Mouse (Mus musculus) liver, embryonic 13.5 days (tissue): Measurements from ENCODE around the gene Prrt1. TPM values are rescaled to one million over a fixed set of nuclear protein-coding genes. Genes with fewer than 3 reads are reported as not detected.

ENCODE experiments used
- ATAC-seq: fragments of 200-750 bp; cut with Nextera tagmentation; 2 replicates; pipeline ENCODE4 v1.8.0; 2017; ENCODE audit warnings: low read depth, mild to moderate bottlenecking, moderate number of reproducible peaks, moderate library complexity
- DNase-seq: peaks from one replicate; pipeline ENCODE4 v3.0.0; 2022
- H3K27ac ChIP-seq: fragments of 300-500 bp; sonication (generic); 2 replicates; pipeline ENCODE4 v1.5.1; 2015; ENCODE audit warnings: moderate library complexity, mild to moderate bottlenecking, inconsistent platforms
- H3K27me3 ChIP-seq: fragments of 300-500 bp; sonication (generic); 2 replicates; pipeline ENCODE4 v1.6.1; 2015; ENCODE audit warnings: mild to moderate bottlenecking, inconsistent platforms
- H3K36me3 ChIP-seq: fragments of 300-500 bp; sonication (generic); 2 replicates; pipeline ENCODE4 v1.6.1; 2015; ENCODE audit warnings: mild to moderate bottlenecking, inconsistent platforms
- H3K4me1 ChIP-seq: fragments of 300-500 bp; sonication (generic); replicated peaks from 2 replicates; pipeline ENCODE4 v1.6.1; 2015; ENCODE audit warnings: inconsistent platforms
- H3K4me2 ChIP-seq: fragments of 300-500 bp; sonication (generic); 2 replicates; pipeline ENCODE4 v1.6.1; 2015; ENCODE audit warnings: inconsistent platforms, mild to moderate bottlenecking, moderate library complexity
- H3K4me3 ChIP-seq: fragments of 300-500 bp; sonication (generic); replicated peaks from 2 replicates; pipeline ENCODE4 v1.5.1; 2015; ENCODE audit warnings: mild to moderate bottlenecking, inconsistent platforms
- H3K9ac ChIP-seq: fragments of 300-500 bp; sonication (generic); 2 replicates; pipeline ENCODE4 v1.6.1; 2015; ENCODE audit warnings: mild to moderate bottlenecking, inconsistent platforms
- H3K9me3 ChIP-seq: fragments of 300-500 bp; sonication (generic); replicated peaks from 2 replicates; pipeline ENCODE4 v1.6.1; 2016; ENCODE audit warnings: inconsistent platforms
- WGBS: fragments of 180-500 bp; shearing (Covaris S2); methylation state at CpG from one replicate; pipeline ENCODE4 v1.1.7; 2015; ENCODE audit not compliant: insufficient replicate concordance; 5-methylcytosine and 5-hydroxymethylcytosine counted together
- polyA plus RNA-seq: library from polyadenylated mRNA; unstranded; fragments of >200 nt; fragmentation: Nextera tagmentation; extraction: Ambion mirVana; gene quantifications from 2 replicates; pipeline ENCODE4 v1.2.1, GENCODE M21; 2015

Prrt1 gene
- polyA plus RNA-seq, 1 experiment from 2014 or later, result 0.05 TPM

DNA sequence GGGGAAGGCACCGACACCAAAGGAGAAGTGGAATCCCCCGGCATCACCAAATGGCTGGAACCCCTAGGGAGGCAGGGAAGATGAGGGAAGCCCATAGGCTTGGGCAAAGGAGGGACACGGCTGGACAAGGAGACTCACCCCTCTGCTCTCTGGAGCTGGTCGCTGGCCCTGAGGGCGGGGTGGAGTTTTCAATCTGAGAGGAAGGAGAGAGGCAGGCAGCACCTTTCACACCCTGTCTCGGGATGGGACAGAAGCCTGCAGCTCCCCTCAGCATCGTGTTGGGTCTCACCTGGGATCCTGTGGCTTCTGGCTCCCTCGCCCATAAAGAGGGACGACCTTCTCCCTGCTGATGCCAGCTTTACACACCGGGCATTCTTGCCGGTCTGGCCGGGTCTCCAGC, 27.5 kb upstream of the Prrt1 start:
- Histone ChIP-seq H3K27ac (no peak overlapping the region), H3K36me3 (peaks cover 24% of the 10 kb centered on the region), H3K9ac (0 out of 2 replicates have a peak overlapping the region, but pooled peaks have one; percentile 86), H3K27me3 (no peaks in the 10 kb centered on the region), H3K4me3 (peak overlapping the region; percentile 95; the same call in 1 of the 2 replicates), H3K9me3 (no peaks in the 10 kb centered on the region), H3K4me2 (peak overlapping the region; percentile 84), H3K4me1 (peaks cover 65% of the 10 kb centered on the region)
- no peak for ATAC-seq
- WGBS, result 78% methylated on average over 12 of the region's 12 CpGs
- no peak for DNase-seq

DNA sequence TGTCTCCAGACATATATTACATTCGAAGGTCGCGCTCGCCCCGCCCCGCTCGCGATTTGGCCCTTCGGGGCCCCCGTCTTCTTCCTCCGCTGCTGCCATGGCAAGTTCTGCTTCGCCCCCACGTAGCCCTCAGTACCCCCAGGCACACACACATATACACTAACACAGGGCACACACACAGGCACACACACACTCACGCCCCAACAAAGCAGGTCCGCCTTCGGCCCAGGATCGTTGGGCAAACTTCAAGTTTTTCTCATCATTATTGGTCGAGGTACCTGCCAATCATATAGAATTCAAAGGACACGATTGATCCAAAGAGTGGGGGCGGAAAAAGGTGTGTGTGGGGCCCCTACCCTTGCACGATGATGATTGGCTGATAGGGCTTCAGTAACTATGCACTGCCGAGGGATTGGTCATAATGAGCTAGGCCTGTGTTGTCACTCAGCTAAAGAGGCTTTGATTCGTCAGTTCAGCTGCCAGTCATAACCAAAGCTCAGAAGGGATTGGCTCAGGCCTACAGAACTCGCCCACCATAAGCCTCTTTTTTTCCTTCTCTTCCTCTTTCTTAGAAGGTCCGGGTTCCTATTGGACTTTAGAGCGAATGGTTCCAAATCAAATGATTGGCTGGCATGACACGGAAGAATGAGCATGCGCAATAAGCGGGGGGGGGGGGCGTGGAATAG, 25.8 kb upstream of the Prrt1 start, which contains the start of gene Rnf5:
TSS of gene Rnf5 (minus strand) at position 316 of the 686 bp plus-strand sequence.
- under 1% methylated on average over 30 of the region's 30 CpGs for WGBS
- ATAC-seq (peak; percentile 89), DNase-seq (peak; percentile 98)
- peak within 1 kb of the TSS; percentile 93 for H3K4me2 ChIP-seq
- H3K9me3 ChIP-seq, result no peaks in the 10 kb centered on the region
- peaks cover 32% of the 10 kb centered on the region for H3K36me3 ChIP-seq
- H3K27me3 ChIP-seq, result no peaks in the 10 kb centered on the region
- peak within 1 kb of the TSS; percentile 97 for H3K9ac ChIP-seq
- H3K27ac ChIP-seq, result peak within 1 kb of the TSS; percentile 89
- H3K4me3 ChIP-seq, result peak within 1 kb of the TSS; percentile 95
- peaks cover 66% of the 10 kb centered on the region for H3K4me1 ChIP-seq

DNA sequence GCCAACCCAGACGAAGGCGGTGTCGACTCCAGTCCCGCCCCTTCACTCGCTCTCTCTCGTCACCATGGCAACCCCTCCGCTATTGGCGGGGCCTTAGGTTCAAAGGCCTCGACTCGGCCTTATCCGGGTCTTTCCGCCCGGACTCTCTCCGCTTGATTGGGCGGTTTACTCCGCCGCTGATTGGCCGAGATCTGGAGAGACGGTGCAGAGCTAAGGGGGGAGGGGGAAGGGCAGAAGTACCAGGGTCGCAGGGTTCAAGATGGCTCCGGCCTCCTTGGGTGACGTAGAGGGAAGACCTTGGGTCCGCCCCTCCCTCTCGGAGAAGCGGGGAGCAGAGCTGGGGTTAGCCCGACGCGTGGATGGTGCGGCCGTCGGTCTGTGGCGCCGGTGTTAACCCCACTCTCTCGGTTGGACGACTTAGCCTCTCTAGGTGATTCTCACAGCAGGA, 25.2 kb upstream of the Prrt1 start, which contains the start of gene Agpat1:
TSS of gene Agpat1 (plus strand) at position 202 of the 448 bp plus-strand sequence.
- Histone ChIP-seq H3K27ac (peak within 1 kb of the TSS; percentile 89), H3K9me3 (no peaks in the 10 kb centered on the region), H3K4me2 (peak within 1 kb of the TSS; percentile 93), H3K27me3 (no peaks in the 10 kb centered on the region), H3K9ac (peak within 1 kb of the TSS; percentile 97), H3K4me1 (peaks cover 68% of the 10 kb centered on the region), H3K36me3 (peaks cover 32% of the 10 kb centered on the region), H3K4me3 (peak within 1 kb of the TSS; percentile 95)
- under 1% methylated on average over 35 of the region's 35 CpGs for WGBS
- DNase-seq, result peak; percentile 97
- ATAC-seq, result peak; percentile 80

DNA sequence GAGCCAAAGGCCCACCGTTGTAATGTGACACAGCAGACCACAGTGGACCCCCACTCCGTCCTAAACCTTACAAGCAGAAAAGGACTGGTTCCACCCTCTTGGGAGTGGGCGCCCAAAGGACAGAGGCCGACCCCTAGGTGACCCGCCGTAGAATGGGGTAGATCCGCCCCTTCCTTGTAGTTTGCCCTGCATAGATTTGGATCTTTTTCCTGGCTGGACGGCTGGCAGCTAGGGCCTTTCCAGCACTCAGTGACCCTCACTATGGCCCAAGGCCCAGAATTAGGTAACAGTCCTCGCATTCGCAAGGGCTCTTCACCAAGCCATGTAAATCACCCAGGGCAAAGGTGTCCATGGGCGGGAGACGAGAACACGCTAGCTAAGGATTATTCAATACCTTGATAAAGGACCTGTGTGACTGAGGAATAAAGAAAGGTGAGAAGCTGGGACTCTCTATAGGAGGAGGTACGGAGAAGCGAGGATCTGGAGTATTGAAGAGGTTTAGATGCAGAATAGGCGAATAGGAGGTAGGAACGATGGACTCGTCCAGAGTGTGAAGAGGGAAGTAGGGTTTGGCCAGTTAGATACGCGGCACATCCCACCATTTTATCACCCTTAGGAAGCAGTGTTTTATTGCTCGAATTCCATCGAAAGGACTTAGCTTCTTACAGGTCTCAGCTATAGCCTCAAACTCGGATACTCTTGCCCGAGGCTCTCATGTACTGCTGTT, 24.7 kb upstream of the Prrt1 start:
- Histone ChIP-seq H3K27ac (peak overlapping the region; percentile 89), H3K36me3 (peaks cover 32% of the 10 kb centered on the region), H3K4me3 (peak overlapping the region; percentile 95), H3K27me3 (no peaks in the 10 kb centered on the region), H3K4me1 (peaks cover 63% of the 10 kb centered on the region), H3K9me3 (no peaks in the 10 kb centered on the region), H3K9ac (peak overlapping the region; percentile 97), H3K4me2 (peak overlapping the region; percentile 93)
- ATAC-seq (no peak), DNase-seq (no peak)
- WGBS, result 13% methylated on average over 24 of the region's 24 CpGs

DNA sequence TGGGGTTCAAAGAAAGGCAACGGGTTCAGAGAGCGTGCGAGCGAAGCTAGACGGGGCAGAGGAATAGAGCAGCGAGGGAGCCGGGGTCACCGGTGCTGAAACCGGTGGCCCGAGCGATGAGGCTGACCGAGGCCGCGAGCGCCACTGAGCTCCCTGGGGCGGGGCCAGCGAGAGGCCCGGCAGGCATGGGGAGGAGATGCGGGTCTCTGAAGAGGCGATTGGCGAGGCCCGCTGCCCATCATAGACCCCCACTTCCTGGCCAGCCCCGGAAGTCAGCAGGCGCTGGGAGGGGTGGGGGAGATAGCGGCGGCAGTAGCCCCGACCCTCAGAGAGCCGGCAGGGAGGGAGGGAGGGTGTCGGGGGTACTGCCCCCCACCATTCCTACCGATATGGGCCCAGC, 23.7 kb upstream of the Prrt1 start:
- Histone ChIP-seq H3K4me1 (peaks cover 61% of the 10 kb centered on the region), H3K27me3 (no peaks in the 10 kb centered on the region), H3K27ac (peak overlapping the region; percentile 89), H3K4me2 (peak overlapping the region; percentile 93), H3K4me3 (peak overlapping the region; percentile 95), H3K9me3 (no peaks in the 10 kb centered on the region), H3K9ac (peak overlapping the region; percentile 97), H3K36me3 (peaks cover 28% of the 10 kb centered on the region)
- ATAC-seq, result peak; percentile 41
- DNase-seq, result peak; percentile 94
- WGBS, result 0% methylated on average over 29 of the region's 30 CpGs

DNA sequence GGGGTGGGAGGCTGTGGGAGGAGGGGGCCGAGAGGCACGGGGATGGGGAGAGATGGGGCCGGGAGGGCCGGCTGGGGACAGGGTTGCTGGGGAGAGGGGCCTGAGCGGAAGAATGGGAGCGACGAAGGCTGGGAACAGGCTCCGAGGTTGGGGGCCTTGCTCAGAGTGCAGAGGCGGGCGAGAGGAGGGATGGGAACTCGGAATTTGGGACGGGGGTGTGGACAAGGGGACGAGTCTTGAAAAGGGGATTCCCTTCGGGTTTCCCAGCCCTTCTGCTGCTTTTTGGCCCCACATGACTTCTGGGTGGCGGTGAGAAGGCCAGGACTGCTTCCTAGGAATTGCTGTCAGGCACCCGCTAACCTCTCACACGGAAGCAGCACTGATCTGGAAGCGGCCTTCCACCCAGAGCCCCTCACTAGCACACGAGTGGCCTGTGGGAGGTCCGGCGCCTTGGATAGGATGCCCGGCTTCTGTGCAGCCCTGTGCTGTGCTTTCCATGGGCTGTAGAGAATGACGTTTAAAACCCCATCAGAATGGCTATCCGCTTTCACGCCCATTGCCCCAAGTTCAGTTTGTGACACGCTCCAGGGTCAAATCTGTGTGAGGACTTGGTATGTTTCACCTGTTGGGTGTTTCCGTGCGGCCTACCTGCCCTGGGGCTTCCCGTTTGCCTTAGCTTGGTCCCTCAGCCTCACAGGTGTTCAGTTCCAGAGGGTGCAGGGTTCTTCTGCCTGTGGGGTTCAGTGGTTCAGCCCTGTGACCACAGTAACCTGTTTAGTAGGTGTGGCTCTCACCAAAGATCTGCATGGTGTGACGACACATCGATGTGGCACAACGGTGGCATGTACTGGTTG, 22.9 kb upstream of the Prrt1 start:
- DNase-seq, result no peak
- Histone ChIP-seq H3K4me2 (peak overlapping the region; percentile 93), H3K4me1 (peaks cover 61% of the 10 kb centered on the region), H3K4me3 (peak overlapping the region; percentile 95), H3K9me3 (no peaks in the 10 kb centered on the region), H3K36me3 (peaks cover 28% of the 10 kb centered on the region), H3K9ac (peak overlapping the region; percentile 97), H3K27me3 (no peaks in the 10 kb centered on the region), H3K27ac (peak overlapping the region; percentile 89)
- no peak for ATAC-seq
- WGBS, result 15% methylated on average over 32 of the region's 32 CpGs

DNA sequence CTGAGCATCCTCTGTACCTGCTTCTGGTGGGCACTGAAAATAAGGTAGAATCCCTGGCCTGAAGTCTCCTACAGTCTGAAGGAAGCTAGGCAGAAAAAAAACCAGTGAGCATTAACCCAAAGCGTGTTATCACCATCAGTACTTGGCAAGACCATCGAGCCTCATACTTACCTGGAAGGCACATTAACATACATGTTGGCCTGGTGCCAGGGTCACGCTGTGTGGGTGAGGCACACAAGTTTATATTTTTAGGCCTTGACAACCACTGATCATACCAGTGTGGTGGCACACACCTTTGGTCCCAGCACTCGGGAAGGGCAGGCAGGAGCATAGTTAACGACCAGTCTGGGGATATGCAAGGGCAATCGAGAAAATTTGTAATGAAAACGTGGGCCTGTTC, 21.3 kb upstream of the Prrt1 start:
- H3K9ac ChIP-seq, result peak overlapping the region; percentile 14; the same call in 1 of the 2 replicates
- no peak for ATAC-seq
- peaks cover 59% of the 10 kb centered on the region for H3K4me1 ChIP-seq

DNA sequence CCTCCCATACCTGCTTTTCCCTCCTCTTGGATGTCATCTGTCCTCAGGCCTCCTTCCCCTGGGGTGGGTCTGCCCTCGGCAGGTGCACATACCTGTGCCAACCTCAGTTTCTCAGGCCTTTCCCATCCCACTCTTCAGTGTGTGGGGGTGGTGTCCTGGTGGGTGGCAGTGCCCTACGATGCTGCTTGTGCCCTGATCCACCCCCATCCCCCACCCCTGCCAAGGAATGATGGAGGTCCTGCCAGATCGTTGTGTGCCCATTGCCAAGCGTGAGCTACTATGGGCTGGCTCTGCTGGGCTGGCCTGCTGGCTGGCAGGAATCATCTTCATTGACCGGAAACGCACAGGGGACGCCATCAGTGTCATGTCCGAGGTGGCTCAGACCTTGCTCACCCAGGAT, 18.3 kb upstream of the Prrt1 start:
- H3K36me3 ChIP-seq, result peaks cover 59% of the 10 kb centered on the region
- no peak overlapping the region for H3K9ac ChIP-seq
- WGBS, result 79% methylated on average over 8 of the region's 8 CpGs
- H3K4me2 ChIP-seq, result no peak overlapping the region
- no peak for DNase-seq
- no peaks in the 10 kb centered on the region for H3K27me3 ChIP-seq
- no peak overlapping the region for H3K27ac ChIP-seq
- no peaks in the 10 kb centered on the region for H3K9me3 ChIP-seq
- no peak for ATAC-seq
- H3K4me1 ChIP-seq, result peaks cover 65% of the 10 kb centered on the region
- H3K4me3 ChIP-seq, result no peak overlapping the region

More for the DNA sequence above, 21.3 kb upstream of the Prrt1 start:
- H3K4me3 ChIP-seq, result no peak overlapping the region
- H3K9me3 ChIP-seq, result no peaks in the 10 kb centered on the region
- WGBS, result 77% methylated on average over 7 of the region's 7 CpGs
- DNase-seq, result no peak
- no peak overlapping the region for H3K4me2 ChIP-seq
- no peaks in the 10 kb centered on the region for H3K27me3 ChIP-seq
- peaks cover 37% of the 10 kb centered on the region for H3K36me3 ChIP-seq
- peak overlapping the region; percentile 13; the same call in 1 of the 2 replicates for H3K27ac ChIP-seq

DNA sequence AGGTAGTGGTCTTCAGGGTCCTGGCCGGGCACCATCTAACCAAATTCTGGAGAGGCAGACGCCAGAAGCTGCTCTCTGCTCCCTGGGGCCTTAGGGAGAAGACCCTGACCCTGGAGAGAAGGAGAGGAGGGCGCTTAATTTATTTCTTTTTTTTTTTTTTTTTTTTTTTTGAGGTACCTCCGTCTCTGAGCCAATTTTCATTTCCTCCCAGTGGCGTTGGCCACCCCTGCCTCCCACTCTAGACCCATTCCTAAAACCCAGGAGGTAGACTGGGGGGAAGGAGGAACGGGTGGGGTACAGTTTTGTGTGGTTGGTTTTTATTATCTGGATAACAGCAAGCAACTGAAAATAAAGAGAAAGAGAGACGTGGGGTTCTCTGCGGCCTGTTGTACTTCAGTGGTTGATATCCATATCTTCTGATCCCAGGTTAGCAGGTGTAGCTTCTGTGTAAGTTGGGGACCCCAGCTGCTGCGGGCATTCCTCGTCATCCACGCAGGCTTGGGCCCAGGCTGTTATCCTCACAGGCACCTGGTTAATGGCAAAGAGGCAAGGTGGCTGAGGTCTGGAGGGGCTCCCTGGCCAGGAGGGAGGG, 16.2 kb upstream of the Prrt1 start:
- H3K4me2 ChIP-seq, result 0 out of 2 replicates have a peak overlapping the region, but pooled peaks have one; percentile 19
- peaks cover 49% of the 10 kb centered on the region for H3K4me1 ChIP-seq
- H3K27ac ChIP-seq, result peak overlapping the region; percentile 82
- no peak overlapping the region for H3K4me3 ChIP-seq
- 38% methylated on average over 11 of the region's 11 CpGs for WGBS
- ATAC-seq (peak; percentile 68), DNase-seq (no peak)
- peak overlapping the region; percentile 33; the same call in 1 of the 2 replicates for H3K9ac ChIP-seq
- no peaks in the 10 kb centered on the region for H3K27me3 ChIP-seq
- peaks cover 62% of the 10 kb centered on the region for H3K36me3 ChIP-seq
- H3K9me3 ChIP-seq, result no peaks in the 10 kb centered on the region

DNA sequence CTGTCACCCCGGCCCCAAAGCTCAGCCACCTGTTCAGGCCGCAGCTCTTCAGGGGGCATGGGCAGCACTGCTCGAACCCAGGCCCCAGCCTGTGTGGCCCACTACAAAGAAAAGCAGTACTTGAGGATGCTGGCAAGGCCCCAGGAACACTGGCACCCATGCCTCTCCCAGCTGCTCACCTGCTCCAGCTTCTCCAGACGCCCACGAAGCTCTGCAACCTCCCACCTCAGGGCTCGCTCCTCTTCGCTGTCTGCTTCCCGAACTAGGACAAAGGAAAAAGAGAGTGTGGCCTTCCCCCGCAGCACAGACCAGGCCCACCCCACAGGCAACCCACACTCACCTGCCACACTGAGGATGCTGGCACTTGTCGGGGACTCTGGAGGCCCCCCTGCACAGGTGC, 15.5 kb upstream of the Prrt1 start:
- DNase-seq (no peak), ATAC-seq (no peak)
- Histone ChIP-seq H3K36me3 (peaks cover 62% of the 10 kb centered on the region), H3K9ac (peak overlapping the region; percentile 33; the same call in 1 of the 2 replicates), H3K4me3 (no peak overlapping the region), H3K4me2 (0 out of 2 replicates have a peak overlapping the region, but pooled peaks have one; percentile 6), H3K9me3 (no peaks in the 10 kb centered on the region), H3K4me1 (peaks cover 42% of the 10 kb centered on the region), H3K27ac (peak overlapping the region; percentile 82), H3K27me3 (no peaks in the 10 kb centered on the region)
- 78% methylated on average over 10 of the region's 10 CpGs for WGBS
